Mouse (Mus musculus): ENCODE results near the gene Kcnj6. TPM values are rescaled to one million over a fixed set of nuclear protein-coding genes. Genes with fewer than 3 reads are reported as not detected.

The Kcnj6 gene
- polyA plus RNA-seq, 1 experiment, result not detected

- no peak for TF ChIP-seq POLR2A (IDR thresholded peaks at IDR 0.05; ENCODE audit: borderline replicate concordance, low read depth, low read length)
- no peak for TF ChIP-seq CTCF (IDR thresholded peaks at IDR 0.05; ENCODE audit: low read depth, low read length)
These were observed 107.4 kb downstream of the Kcnj6 start for GRCm38 (mm10) chr16:94890056-94890455.

DNA sequence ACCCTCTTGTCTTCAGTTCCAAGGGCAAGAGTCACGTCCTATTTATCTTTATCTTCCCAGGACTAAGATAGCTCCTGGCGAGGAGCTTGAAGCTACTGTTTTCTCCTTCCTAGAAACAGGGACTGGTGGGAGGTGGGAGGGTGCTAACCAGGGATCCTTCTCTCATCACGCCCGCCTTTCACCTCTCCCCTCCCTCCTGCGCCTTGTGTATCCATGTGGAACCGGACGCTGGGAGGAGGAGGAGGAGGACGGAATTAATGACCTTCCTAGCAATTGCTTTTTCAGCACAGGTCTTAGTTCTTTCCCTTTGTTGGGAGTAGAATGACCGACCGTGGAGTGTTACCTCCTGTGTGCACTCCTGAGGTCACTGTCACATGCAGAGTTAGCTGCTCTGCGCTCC lies 108.9 kb downstream of the Kcnj6 start:
- no peak overlapping the region for H3K4me3 ChIP-seq (ENCODE audit: insufficient read depth, low read length)
- TF ChIP-seq POLR2A (IDR thresholded peaks at IDR 0.05; ENCODE audit: borderline replicate concordance, low read depth, low read length) (no peak), CTCF (IDR thresholded peaks at IDR 0.05; ENCODE audit: low read depth, low read length) (no peak)
- H3K4me1 ChIP-seq (ENCODE audit: control insufficient read depth, insufficient read depth, low read length), result peaks cover 11% of the 10 kb centered on the region
- no peak overlapping the region for H3K27ac ChIP-seq (ENCODE audit: insufficient read depth, low read depth, low read length)

More at GRCm38 (mm10) chr16:94890056-94890455, 107.4 kb downstream of the Kcnj6 start:
- Histone ChIP-seq H3K4me1 (ENCODE audit: control insufficient read depth, insufficient read depth, low read length) (peaks cover 11% of the 10 kb centered on the region), H3K4me3 (ENCODE audit: insufficient read depth, low read length) (no peak overlapping the region), H3K27ac (ENCODE audit: insufficient read depth, low read depth, low read length) (peak overlapping the region; percentile 52)

DNA sequence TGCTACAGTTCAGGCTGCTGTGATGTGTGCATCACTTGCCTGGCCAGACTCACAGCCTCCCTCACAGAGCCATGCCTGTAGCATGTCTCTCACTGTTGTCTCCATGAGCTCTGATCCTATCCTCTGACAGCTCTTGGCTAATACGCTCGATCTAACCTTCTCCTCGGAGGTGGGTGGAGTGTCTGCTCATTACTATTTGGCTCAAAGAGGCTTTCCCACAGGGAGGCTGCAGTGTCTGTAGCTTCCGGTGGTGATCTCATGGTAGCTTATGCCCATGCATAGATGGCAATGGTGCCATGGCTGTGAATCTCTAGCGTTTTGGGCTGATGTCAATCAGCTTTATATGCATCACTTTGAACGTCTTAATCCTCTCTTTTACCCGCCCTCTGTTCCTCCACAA lies 111.1 kb downstream of the Kcnj6 start:
- Histone ChIP-seq H3K27ac (ENCODE audit: insufficient read depth, low read depth, low read length) (no peak overlapping the region), H3K4me1 (ENCODE audit: control insufficient read depth, insufficient read depth, low read length) (peaks cover 11% of the 10 kb centered on the region), H3K4me3 (ENCODE audit: insufficient read depth, low read length) (no peak overlapping the region)
- TF ChIP-seq CTCF (IDR thresholded peaks at IDR 0.05; ENCODE audit: low read depth, low read length), result no peak

DNA sequence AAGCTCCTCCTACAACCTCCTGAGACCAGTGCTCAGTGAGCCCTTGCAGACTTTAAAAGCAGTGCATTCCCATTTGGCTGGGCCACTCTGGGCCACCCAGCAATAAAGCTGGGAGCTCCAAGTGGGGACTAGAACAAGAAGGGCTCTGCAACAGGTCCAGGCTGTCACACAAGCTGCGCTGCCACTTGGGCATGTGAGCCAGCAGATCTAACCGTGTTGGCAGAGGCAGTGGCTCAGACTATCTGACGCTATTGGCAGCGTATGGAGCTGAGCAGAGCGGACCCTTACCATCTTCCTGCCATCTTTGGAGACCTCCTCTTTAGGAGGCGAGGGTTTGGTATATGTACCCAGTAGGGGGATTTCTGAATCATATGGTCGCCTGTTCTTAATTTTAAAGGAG lies 112.4 kb downstream of the Kcnj6 start:
- no peak overlapping the region for H3K4me3 ChIP-seq (ENCODE audit: insufficient read depth, low read length)
- TF ChIP-seq CTCF (IDR thresholded peaks at IDR 0.05; ENCODE audit: low read depth, low read length) (no peak), POLR2A (IDR thresholded peaks at IDR 0.05; ENCODE audit: borderline replicate concordance, low read depth, low read length) (no peak)
- peaks cover 7% of the 10 kb centered on the region for H3K4me1 ChIP-seq (ENCODE audit: control insufficient read depth, insufficient read depth, low read length)
- H3K27ac ChIP-seq (ENCODE audit: insufficient read depth, low read depth, low read length), result no peak overlapping the region

GRCm38 (mm10) chr16:94883909-94884308 lies 113.6 kb downstream of the Kcnj6 start:
- no peak overlapping the region for H3K4me3 ChIP-seq (ENCODE audit: insufficient read depth, low read length)
- TF ChIP-seq POLR2A (IDR thresholded peaks at IDR 0.05; ENCODE audit: borderline replicate concordance, low read depth, low read length) (no peak), CTCF (IDR thresholded peaks at IDR 0.05; ENCODE audit: low read depth, low read length) (no peak)
- no peaks in the 10 kb centered on the region for H3K4me1 ChIP-seq (ENCODE audit: control insufficient read depth, insufficient read depth, low read length)
- no peak overlapping the region for H3K27ac ChIP-seq (ENCODE audit: insufficient read depth, low read depth, low read length)

- no peak overlapping the region for H3K27ac ChIP-seq (ENCODE audit: insufficient read depth, low read depth, low read length)
- H3K4me3 ChIP-seq (ENCODE audit: insufficient read depth, low read length), result no peak overlapping the region
- no peak for TF ChIP-seq CTCF (IDR thresholded peaks at IDR 0.05; ENCODE audit: low read depth, low read length)
- no peak for TF ChIP-seq POLR2A (IDR thresholded peaks at IDR 0.05; ENCODE audit: borderline replicate concordance, low read depth, low read length)
These were observed 114.3 kb downstream of the Kcnj6 start for GRCm38 (mm10) chr16:94883196-94883595.

GRCm38 (mm10) chr16:94882111-94882510 lies 115.4 kb downstream of the Kcnj6 start:
- Histone ChIP-seq H3K4me3 (ENCODE audit: insufficient read depth, low read length) (no peak overlapping the region), H3K27ac (ENCODE audit: insufficient read depth, low read depth, low read length) (no peak overlapping the region), H3K4me1 (ENCODE audit: control insufficient read depth, insufficient read depth, low read length) (no peaks in the 10 kb centered on the region)
- TF ChIP-seq CTCF (IDR thresholded peaks at IDR 0.05; ENCODE audit: low read depth, low read length) (no peak), POLR2A (IDR thresholded peaks at IDR 0.05; ENCODE audit: borderline replicate concordance, low read depth, low read length) (no peak)

More at GRCm38 (mm10) chr16:94883196-94883595, 114.3 kb downstream of the Kcnj6 start:
- H3K4me1 ChIP-seq (ENCODE audit: control insufficient read depth, insufficient read depth, low read length), result no peaks in the 10 kb centered on the region

DNA sequence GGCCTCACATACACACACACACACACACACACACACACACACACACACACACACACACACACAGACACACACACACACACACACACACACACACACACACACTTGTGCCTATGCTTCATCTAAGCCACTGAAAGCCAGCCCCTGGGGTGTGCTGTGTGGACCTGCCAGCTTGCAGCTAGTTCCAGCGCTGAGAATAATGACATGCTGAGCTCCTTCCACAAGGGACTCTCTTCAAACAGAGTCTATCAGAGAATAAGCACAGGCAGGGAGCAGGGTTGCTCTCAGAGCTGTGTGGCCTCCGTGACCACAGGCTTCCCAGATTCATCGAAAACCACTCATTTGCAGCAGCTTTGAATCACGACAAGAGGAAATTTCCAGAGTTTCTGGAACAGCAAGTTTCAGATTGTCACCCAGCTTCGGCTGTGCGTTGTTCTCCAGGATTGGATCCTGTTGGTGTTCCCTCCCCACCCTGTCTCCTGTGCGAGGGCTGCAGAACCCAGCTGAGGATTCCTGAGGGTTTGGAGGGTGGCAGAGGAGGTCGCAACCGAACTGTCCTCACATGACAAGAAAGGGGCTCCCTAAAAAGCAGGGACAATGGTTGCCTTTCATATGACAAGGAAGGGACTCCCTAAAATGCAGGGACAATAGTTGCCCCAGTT lies 124.8 kb downstream of the Kcnj6 start:
- TF ChIP-seq POLR2A (IDR thresholded peaks at IDR 0.05; ENCODE audit: borderline replicate concordance, low read depth, low read length) (no peak), CTCF (IDR thresholded peaks at IDR 0.05; ENCODE audit: low read depth, low read length) (no peak)
- H3K4me3 ChIP-seq (ENCODE audit: insufficient read depth, low read length), result no peak overlapping the region
- H3K4me1 ChIP-seq (ENCODE audit: control insufficient read depth, insufficient read depth, low read length), result no peaks in the 10 kb centered on the region
- H3K27ac ChIP-seq (ENCODE audit: insufficient read depth, low read depth, low read length), result no peak overlapping the region

GRCm38 (mm10) chr16:94868354-94868753 lies 129.1 kb downstream of the Kcnj6 start:
- H3K4me1 ChIP-seq (ENCODE audit: control insufficient read depth, insufficient read depth, low read length), result peaks cover 4% of the 10 kb centered on the region
- H3K4me3 ChIP-seq (ENCODE audit: insufficient read depth, low read length), result no peak overlapping the region
- H3K27ac ChIP-seq (ENCODE audit: insufficient read depth, low read depth, low read length), result no peak overlapping the region
- TF ChIP-seq CTCF (IDR thresholded peaks at IDR 0.05; ENCODE audit: low read depth, low read length) (no peak), POLR2A (IDR thresholded peaks at IDR 0.05; ENCODE audit: borderline replicate concordance, low read depth, low read length) (no peak)

GRCm38 (mm10) chr16:94866300-94866956 lies 131.1 kb downstream of the Kcnj6 start:
- Histone ChIP-seq H3K4me1 (ENCODE audit: control insufficient read depth, insufficient read depth, low read length) (peaks cover 12% of the 10 kb centered on the region), H3K4me3 (ENCODE audit: insufficient read depth, low read length) (no peak overlapping the region), H3K27ac (ENCODE audit: insufficient read depth, low read depth, low read length) (no peak overlapping the region)
- no peak for TF ChIP-seq POLR2A (IDR thresholded peaks at IDR 0.05; ENCODE audit: borderline replicate concordance, low read depth, low read length)
- TF ChIP-seq CTCF (IDR thresholded peaks at IDR 0.05; ENCODE audit: low read depth, low read length), result no peak
